ENCODE assay signal across 17 mouse cellular contexts in genomic region chr1:190589586-190589985, GRCm38 (mm10).
"Had no signal": no experiment of that assay in that cellular context is flagged by ENCODE, and none has a peak within 500 bp of the region (broad histone marks: within the 10 kb centered on the region; RNA-seq: fewer than 3 reads in every experiment).

No protein-coding gene starts in this region.

- H3K4me2 ChIP-seq: lung, embryonic 15.5 days; midbrain, embryonic 11.5 days; midbrain, embryonic 13.5 days; midbrain, embryonic 15.5 days; neural tube, embryonic 12.5 days; stomach, embryonic 15.5 days had no signal

- H3K27ac ChIP-seq: lung, embryonic 15.5 days; macrophage; midbrain, embryonic 13.5 days; midbrain, embryonic 15.5 days; neural tube, embryonic 12.5 days; stomach, embryonic 15.5 days; stomach, postnatal 0 days had no signal

- H3K36me3 ChIP-seq: lung, embryonic 15.5 days; midbrain, embryonic 13.5 days; midbrain, embryonic 15.5 days; neural tube, embryonic 12.5 days; stomach, embryonic 15.5 days had no signal

- H3K9me3 ChIP-seq: lung, embryonic 15.5 days; midbrain, embryonic 13.5 days; midbrain, embryonic 15.5 days; neural tube, embryonic 12.5 days; stomach, embryonic 15.5 days had no signal

- ATAC-seq: lung, postnatal 0 days; midbrain, embryonic 13.5 days; midbrain, embryonic 15.5 days had no signal

- H3K4me1 ChIP-seq: lung, embryonic 15.5 days; megakaryocyte, embryonic 14.5 days; midbrain, embryonic 13.5 days; midbrain, embryonic 15.5 days; neural tube, embryonic 12.5 days; stomach, embryonic 15.5 days had no signal

- H3K27me3 ChIP-seq: lung, embryonic 15.5 days; megakaryocyte, embryonic 14.5 days; midbrain, embryonic 13.5 days; midbrain, embryonic 15.5 days; neural tube, embryonic 12.5 days; stomach, embryonic 15.5 days had no signal

- H3K4me3 ChIP-seq: lung, embryonic 15.5 days; megakaryocyte, embryonic 14.5 days; midbrain, embryonic 13.5 days; midbrain, embryonic 15.5 days; neural tube, embryonic 12.5 days; stomach, embryonic 15.5 days had no signal

- H3K9ac ChIP-seq: lung, embryonic 15.5 days; midbrain, embryonic 13.5 days; midbrain, embryonic 15.5 days; neural tube, embryonic 12.5 days; stomach, embryonic 15.5 days had no signal

- DNase-seq: lung, adult 2 months; lung, postnatal 14 days; lung, postnatal 36 days; right cerebral cortex, postnatal 14 days; thymus, adult 2 months; thymus, postnatal 25 days; thymus, postnatal 4 days had no signal
